Mouse (Mus musculus) regulatory T cell (primary cell): ENCODE measurements around the gene Nfkbib.

Experiments used
- in situ Hi-C: fragments of 300-600 bp; cut with MboI, MseI; formaldehyde crosslinking; loops from one replicate; pipeline ENCODE4 v1.15.1; 2025; ENCODE audit warnings: high pct_unique_total_duplicates

Nfkbib gene

DNA sequence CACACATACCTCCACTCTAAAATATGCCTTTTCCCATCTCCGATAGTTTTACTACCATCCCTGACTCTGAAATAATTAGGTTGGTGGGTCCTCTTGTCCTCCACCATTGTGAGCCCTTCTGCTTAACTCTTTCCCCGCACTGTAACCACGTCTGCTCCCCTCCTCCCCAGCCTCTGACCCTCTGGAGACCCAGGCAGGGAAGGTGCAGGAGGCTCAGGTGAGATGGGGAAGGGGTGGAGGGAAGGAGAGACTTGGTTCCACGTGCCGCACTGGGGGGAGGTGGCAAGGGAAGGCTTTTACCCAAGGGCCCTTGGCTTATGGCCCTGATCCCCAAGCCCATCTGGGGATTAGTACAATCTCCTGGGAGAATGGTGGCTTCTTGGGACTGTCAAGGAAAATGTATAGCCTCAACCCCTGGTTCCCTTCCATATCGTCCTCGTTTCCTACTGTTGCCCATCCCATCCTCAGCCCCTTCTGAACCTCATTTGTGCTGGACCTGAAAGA lies at the start of gene Nfkbib:
TSS of gene Nfkbib (minus strand) at position 51 of the 504 bp plus-strand sequence.
- in situ Hi-C loops = no loop called here

DNA sequence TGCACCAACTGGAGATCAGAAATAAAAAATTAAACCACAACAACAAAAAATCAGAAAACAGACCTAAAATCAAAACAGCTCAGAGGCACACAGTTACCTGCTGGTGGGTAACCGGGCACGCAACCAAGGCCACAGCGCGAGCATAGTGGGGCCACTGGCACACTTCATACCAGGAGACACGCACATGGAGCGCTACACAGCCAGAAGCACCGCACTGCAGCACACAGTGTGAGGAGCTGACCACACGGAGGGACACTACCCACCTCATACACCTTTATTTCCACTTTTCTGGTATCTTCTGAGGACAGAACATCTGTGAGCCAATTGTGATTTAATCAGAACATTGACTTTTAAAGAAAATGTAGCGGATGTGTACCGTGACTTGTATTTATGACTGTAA lies 49.6 kb upstream of the Nfkbib start:
- in situ Hi-C loops = no loop called here

DNA sequence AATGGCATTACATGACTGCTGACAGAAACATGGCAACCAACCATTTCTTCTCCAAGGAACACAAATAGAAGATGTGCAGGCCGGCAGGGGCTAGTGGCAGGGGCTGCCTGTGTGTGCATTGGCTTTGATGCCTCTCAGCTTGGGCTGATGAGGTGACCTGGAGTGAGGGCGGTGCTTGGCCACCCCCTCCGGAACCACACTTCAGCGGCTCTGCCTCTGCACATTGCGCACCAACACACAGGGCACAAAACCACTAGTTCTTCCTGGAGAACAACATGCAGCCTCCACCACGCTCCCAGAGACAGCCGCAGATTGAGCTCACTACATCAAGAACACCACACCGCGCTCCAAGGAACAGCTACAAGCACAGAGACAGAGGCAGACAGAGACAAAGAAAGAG lies 48.9 kb upstream of the Nfkbib start:
- in situ Hi-C loops = no loop called here

DNA sequence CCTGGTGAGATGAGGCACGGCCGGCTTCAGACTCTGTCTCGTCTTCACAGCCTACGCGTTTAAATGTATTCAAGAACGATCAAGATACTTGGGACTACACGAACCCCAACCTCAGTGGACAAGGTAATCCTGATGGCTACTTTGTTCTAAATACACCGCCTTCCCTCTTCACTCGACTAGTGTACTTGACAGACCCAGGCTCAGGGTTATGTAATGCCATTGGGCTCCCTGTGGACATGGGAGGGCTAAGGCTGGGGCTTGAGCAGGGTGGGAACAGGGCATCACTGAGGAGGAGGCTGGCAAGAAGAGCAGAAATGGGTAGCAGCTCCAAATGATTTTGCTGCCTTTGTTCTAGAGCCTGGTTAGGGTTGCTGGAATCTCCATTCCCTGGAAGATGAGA lies 47.9 kb upstream of the Nfkbib start:
- in situ Hi-C loops = no loop called here

DNA sequence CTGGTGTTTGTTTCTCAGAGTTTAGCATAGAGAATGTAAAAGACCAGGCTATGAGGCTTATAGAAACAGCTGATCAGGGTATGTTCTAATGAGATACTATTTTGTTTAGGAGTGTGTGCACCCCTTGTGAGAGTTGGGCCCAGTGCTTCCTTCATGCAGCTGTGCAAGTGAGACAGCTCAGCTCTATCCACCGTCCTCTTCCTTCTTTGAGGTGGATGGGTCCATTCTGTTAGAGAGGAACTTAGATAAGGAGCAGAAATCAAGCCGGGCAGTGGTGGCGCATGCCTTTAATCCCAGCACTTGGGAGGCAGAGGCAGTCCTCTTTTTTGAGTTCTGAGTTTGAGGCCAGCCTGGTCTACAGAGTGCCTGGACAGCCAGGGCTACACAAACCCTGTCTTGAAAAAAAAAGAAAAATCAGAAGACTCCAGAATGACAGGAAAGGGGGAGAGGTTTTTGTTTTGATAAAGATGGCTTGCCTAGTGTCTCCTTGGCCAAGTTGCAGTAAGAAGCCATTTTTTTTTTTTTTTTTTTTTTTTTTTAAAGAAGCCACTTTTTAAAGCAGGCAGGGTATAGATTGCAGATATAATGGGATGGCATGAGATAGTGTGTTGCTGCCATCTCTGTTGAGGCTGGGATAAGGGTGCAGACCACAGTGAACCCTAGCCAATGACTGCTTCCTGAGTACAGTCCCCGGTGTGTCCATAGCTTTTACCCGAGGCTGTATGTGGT lies 47.2 kb upstream of the Nfkbib start:
- in situ Hi-C loops = no loop called here

DNA sequence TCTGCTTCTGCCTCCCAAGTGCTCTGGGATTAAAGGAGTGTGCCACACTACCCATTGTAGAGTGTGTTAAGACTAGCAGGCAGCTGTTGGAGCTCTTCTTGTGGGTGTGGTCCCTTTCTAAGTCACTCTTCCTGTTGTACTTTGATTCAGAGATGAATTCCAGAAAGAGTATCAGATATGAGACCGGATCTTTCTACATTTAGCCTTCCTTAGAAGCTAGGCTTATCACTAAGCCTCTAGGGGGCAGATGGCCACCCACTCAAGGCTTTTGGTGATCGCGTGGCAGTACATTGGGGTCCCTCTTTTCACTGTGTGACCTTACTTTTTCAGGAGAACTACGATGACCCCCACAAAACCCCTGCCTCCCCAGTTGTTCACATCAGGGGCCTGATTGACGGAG lies 45.6 kb upstream of the Nfkbib start:
- in situ Hi-C loops = no loop called here

DNA sequence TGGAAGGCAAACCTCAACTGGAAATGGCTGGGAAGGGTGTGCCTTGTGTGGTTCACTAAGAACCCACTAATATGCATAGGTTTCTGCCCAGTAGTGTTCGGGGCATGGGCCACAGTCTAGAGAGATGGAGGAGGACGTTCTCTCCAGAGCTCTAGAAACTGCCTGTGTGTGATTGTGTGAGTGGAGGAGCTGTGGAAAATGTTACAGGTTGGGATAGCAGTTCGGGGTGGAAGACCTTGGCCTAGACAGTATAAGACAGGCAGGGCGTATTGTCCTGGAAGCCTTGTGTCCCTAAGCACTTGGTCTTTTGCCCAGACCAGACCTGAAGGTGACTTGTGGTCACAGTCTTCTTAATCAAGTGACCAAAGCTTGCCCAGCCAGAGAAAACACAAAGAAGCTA lies 45.1 kb upstream of the Nfkbib start:
- in situ Hi-C loops = no loop called here

DNA sequence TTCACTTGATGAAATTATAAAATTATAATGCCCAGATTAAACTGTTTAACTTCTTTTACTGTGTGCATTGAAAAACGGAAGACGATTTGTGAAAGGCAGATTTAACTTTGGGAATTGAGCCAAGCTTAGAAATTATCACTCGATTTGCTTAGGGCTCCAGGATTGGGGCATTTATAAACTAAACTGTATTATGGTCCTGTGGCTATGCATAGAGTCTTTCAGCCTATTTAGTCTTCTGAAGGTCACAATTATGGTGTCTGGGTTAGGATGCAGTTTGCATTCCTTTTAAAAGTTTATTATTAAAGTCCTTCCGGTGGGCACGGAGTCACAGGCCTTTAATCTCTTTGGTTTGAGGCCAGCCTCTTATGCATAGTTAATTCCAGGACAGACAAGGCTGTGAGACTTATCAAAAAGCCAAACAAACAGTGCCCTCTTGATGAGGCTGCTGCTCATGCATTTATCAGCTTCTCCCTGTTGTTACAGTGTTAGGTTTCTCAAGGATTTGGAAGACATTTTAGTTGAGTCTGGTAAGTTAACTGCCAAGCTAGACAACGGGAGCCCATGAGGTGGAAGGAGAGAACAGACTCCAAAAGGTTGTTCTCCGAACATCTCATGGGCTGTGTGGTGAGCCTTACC lies 44.4 kb upstream of the Nfkbib start:
- in situ Hi-C loops = no loop called here

DNA sequence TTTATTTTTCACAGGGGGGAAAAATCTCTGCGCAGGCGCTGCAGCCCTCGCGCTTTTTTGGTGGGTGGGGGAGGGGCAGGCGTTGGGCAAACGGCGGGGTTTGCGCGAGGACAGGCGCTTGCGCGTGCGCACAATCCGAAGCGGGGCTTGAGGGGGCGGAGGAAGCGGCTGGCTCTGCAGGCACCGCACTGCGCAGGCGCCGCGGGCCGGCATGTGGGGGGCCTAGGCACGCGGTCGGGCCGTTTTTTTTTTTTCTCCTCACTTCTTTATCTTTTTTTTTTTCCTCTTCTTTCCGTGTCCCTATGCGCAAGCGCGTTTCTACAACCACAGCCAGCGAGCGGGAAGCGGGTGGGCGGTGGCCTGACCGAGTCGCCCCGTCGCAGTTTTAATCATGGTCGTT lies 43.9 kb upstream of the Nfkbib start:
- in situ Hi-C loops = no loop called here

DNA sequence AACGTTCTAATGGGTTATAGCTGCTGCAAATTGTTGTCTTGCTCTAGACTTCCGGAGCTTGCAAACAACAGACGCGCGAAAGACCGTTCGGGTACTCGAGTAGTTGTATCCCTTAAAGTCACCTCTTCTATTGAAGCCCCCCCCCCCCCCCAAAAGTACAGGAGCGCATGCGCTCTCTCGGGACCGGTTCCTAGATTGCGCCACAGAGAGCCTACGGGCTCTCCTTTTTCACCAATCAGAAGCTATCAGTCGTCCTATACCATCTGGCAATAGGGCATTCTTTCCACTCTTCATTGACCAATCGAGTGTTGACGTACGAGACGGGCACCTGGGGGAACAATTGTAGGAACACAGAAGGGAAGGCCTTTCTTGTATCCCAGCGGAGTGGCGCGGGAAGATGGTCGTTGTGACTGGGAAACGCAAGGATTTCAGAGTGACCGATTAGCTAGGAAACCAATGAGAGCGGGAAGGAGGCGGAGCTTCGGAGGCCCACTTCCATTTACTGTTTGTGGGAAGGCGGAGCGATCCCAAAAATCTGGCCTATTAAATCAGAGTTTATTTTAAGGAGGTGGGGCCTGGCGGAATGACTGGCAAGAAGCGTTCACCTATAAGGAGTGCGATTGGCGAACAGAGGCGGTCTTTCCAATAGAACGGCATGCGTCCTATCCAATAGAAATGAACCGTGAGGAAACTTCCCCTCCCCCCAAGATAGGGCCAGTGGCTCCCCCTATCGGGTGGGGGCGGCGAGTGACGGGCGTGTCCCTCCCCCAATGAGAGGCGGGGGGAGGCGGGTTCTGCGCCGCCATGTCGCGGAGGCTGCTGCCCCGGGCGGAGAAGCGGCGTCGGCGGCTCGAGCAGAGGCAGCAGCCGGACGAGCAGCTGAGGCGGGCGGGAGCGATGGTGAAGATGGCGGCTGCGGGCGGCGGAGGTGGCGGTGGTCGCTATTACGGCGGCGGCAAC lies 43.1 kb upstream of the Nfkbib start:
- in situ Hi-C loops = no loop called here

DNA sequence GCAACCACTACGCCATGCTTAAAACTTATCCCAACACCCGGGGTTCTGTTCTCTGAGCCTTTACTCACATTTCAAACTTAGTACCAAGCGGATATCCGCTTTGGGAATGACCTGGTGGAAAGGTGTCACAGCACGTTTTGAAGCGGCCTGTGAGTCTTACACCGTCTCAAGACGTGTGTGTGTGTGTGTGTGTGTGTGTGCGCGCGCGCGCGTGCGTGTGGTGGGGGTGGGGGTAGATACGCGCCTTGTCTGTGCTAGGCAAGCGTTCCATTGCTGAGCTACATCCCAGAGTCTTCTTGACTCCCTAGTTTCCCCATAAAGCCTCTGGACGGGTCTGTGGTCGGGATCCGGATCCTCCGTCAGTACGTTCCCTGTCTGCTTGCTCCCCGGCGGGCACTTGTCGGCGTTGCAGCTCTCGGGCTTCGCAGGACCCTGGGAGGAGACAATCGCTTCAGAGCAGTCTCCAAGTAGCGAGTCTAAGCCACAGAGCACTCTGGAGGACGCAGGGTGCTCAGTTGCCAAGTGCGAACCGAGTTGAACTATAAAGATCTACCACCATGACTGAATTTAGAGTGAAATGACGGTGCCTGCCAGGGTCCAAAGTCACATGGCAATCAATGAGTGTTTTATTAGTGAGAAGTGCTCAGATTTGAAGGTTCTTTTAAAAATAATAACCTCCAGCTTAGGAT lies 42.2 kb upstream of the Nfkbib start:
- in situ Hi-C loops = loop anchor here (5.0 kb wide), 1 partner anchor 1788 kb away; the partner anchor contains the start of gene Zbtb32

DNA sequence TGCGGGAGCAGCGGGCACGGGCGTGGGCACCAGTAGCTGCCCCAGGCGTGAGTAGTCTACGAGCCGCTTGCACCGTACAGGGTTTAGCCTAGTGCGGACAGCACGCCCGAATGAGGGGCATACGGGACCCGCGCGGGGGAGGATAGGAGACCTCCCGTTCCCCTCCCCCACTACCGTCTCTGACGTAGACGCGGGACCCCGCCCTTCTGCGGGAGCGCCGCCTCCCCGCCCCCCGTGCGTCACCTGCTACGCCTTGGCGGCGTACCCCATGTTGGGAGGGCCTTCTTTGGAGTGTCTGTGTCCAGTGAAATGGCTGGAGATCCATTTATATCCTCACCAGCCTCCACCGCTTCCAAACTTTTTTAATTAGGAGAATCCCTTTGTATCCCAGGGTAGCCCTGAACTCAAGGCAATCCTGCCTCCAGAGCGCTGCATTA lies 41.7 kb upstream of the Nfkbib start:
- in situ Hi-C loops = loop anchor here (5.0 kb wide), 1 partner anchor 1788 kb away; the partner anchor contains the start of gene Zbtb32

DNA sequence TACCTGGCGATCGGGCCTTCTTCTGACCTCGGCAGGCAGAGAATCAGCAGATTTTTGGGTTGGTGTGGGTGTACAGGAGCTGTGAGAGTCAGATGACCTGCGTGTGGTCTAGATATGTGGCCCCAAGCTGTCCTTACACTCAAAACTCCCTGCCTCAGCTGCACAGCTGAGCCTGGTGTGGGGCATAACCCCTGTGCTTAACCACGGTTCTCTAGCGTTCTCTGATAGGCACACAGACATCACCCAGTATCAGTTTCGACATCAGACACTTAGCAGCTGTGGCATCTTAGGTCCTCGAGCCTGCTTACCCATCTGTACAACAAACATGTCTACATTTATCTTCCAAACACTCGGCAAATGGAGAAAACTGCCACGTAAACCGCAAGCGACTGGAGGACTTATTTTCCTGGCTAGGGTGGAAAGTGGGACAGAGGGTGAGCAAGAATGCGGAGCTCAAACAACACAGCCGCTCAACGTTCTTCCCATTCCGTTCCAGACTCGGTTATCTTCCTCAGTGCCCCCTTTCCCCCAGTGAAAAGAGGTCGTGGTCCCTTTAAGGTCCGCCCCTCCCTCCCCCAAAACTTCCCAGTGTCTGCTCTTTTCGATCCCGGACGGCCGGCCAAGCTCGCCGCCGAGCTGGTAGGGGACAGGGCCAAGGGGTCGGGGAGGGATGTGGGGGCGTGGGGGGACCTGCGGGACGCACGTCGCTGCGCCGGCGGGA lies 41.1 kb upstream of the Nfkbib start, which contains the start of gene Hnrnpl:
TSS of gene Hnrnpl (plus strand) at position 321 of the 721 bp plus-strand sequence.
- in situ Hi-C loops = loop anchor here (5.0 kb wide), 1 partner anchor 1789 kb away; the partner anchor contains the start of gene Zbtb32

DNA sequence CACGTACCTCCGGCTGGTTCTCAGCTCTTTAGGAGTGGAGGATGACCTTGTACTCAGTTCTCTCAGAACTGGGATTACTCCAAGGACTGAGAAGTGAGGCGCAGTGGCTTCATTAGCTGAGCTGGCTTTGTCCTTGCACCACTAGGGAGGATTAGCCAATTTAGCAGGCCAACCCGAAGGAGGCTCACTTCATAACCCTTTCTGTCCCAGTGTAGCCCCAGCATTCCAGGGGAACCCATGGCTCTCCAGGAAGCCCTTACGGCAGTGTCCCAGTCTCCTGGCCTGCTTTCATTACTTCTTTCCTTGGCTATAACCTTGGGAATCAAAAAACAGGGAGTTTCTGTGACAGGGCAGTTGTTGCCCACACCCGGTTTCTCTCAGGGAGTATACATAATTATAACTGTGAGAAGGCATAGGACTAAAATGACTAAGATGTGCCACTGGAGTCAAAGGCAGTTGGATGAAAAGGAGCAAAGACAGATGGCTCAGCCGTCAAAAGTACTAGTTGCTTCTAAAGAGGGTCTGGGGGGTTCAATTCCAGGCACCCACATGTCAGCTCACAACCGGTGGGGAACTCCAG lies 40.4 kb upstream of the Nfkbib start:
- in situ Hi-C loops = loop anchor here (5.0 kb wide), 1 partner anchor 1790 kb away; the partner anchor contains the start of gene Zbtb32

DNA sequence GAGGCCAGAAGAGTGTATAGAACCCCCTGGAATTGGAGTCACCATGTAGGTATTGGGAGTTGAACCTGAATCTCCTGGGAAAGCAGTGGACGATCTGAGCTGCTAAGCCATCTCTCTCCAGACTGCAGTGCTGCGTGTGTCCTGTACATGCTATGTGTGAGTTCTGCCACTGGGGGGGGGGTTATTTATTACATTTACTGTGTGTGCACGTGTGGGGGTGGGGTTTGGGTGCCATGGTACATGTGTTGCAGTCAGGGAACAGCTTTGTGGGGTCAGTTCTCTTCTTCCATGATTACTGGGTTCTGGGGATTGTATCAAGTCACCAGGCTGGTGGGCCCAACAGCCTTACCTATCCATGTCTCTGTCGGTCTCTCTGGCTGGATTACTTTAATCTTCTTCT lies 39.6 kb upstream of the Nfkbib start:
- in situ Hi-C loops = loop anchor here (5.0 kb wide), 1 partner anchor 1790 kb away; the partner anchor contains the start of gene Zbtb32

DNA sequence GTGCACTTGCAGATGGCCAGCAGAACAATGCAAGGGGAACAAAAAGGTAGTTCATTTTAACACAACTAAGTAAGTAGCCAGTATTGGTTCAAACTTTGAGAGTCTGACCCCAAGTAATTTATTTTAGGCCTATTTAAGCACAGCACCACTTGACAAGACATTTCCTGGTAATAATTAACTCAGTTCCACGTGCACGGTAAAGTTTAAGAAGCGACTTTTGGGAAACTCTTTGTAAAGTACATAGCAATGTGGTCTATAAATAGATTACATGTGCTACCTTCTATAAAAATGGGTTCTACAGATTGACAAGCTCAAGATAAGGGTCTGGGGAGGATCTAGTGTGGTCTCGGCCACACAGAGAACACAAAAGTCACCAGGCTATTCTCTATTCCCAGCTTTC lies 36.4 kb upstream of the Nfkbib start:
- in situ Hi-C loops = no loop called here

DNA sequence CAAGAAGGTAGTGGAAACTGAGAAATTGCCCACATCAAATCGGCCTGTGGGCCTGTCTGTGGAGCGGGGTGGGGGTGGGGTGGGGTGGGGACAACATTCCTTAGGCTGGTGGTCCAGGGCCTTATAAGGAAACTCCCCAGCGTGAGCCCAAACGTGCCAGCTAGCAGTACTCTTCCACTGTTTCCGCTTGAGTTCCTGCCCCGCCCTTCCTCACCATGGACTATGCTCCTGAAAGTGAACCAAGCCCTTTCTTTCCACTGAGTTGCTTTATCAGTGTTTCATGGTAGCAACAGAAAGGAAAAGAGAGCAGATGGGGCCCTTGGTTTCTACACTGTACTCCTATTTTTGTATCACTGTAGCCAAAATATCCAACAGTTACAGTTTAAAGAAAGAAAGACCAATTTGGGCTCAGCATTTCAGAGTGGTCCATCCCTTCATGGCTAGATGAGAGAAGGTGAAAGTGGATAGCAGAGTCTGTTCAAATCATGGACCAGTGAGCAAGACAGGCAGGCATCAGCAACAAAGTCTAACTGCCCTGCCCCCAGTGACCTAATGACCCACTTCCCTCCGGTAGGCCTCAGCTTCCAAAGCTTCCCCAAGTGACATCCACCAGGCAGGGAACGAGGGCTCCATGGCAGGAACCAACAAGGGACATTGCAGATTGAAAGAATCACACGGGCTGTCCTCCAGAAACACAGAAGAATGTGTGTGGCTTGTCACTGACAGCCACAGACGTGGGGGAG lies 35.7 kb upstream of the Nfkbib start:
- in situ Hi-C loops = no loop called here

DNA sequence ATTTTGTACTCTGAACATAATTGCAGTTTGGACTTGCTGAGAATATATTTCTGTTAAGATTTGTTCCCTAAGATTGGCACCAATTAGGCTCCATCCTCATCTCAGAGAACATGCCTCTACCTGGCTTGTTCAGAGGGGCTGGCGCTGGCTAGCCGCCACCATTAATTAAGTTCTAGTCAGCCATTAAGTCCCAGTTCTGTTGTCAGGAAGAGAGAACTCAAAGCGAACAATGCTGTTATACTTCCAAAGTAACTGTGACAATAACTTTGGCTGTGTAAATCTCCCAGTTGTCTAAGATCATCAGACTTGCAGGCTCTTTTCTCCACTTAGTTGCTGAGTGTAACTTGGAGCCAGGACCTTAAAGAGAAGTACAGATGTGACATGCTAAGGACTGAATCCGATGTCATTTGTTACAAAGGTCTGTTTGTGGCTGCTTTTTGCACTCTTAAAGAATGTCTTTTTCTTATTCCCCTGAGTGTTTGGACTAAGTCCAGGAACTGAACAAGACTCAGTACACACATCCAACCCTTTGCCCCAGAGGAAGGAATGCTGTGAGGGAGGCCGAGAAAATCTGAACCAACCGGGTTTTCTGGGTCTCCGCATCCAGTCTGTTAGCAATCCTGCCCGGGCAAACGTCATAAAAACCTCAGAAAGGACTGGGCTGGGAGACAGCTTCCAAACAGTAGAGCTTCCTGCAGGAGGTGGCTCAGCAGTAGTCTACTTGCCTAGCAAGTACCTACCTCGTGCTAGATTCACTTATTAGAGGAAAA lies 34.8 kb upstream of the Nfkbib start:
- in situ Hi-C loops = no loop called here
